Mouse (Mus musculus) neural tube, embryonic 15.5 days (tissue): ENCODE data around the gene Ankrd35. TPM values are rescaled to one million over a fixed set of nuclear protein-coding genes. Genes with fewer than 3 reads are reported as not detected.
A peak's percentile ranks its signal among the peaks of the same experiment; 100 is the strongest.

Experiments
- ATAC-seq: fragments of 200-750 bp; cut with Nextera tagmentation; 2 replicates; pipeline ENCODE4 v1.8.0; 2017; ENCODE audit warnings: mild to moderate bottlenecking, moderate TSS enrichment, moderate library complexity; ENCODE audit not compliant: low FRiP score
- H3K27ac ChIP-seq: fragments of 300-500 bp; sonication (generic); replicated peaks from 2 replicates; pipeline ENCODE4 v1.5.1; 2015; ENCODE audit warnings: mild to moderate bottlenecking, inconsistent platforms
- H3K27me3 ChIP-seq: fragments of 300-500 bp; sonication (generic); replicated peaks from 2 replicates; pipeline ENCODE4 v1.6.1; 2015; ENCODE audit warnings: inconsistent platforms
- H3K36me3 ChIP-seq: fragments of 300-500 bp; sonication (generic); 2 replicates; pipeline ENCODE4 v1.6.1; 2015; ENCODE audit warnings: inconsistent platforms
- H3K4me1 ChIP-seq: fragments of 300-500 bp; sonication (generic); 2 replicates; pipeline ENCODE4 v1.6.1; 2015; ENCODE audit warnings: inconsistent platforms
- H3K4me2 ChIP-seq: fragments of 300-500 bp; sonication (generic); 2 replicates; pipeline ENCODE4 v1.6.1; 2015; ENCODE audit warnings: inconsistent platforms, mild to moderate bottlenecking, moderate library complexity
- H3K4me3 ChIP-seq: fragments of 300-500 bp; sonication (generic); replicated peaks from 2 replicates; pipeline ENCODE4 v1.5.1; 2015; ENCODE audit warnings: mild to moderate bottlenecking, inconsistent platforms
- H3K9ac ChIP-seq: fragments of 300-500 bp; sonication (generic); replicated peaks from 2 replicates; pipeline ENCODE4 v1.6.1; 2015; ENCODE audit warnings: mild to moderate bottlenecking, inconsistent platforms
- H3K9me3 ChIP-seq: fragments of 300-500 bp; sonication (generic); replicated peaks from 2 replicates; pipeline ENCODE4 v1.6.1; 2016; ENCODE audit warnings: inconsistent platforms
- WGBS: fragments of 180-500 bp; shearing (Covaris S2); methylation state at CpG from one replicate; pipeline ENCODE4 v1.1.7; 2015; ENCODE audit warnings: mixed read lengths; 5-methylcytosine and 5-hydroxymethylcytosine counted together
- polyA plus RNA-seq: library from polyadenylated mRNA; unstranded; fragments of >200 nt; fragmentation: Nextera tagmentation; extraction: Ambion mirVana; gene quantifications from 2 replicates; pipeline ENCODE4 v1.2.1, GENCODE M21; 2015

Gene Ankrd35
- polyA plus RNA-seq, 1 experiment from 2014 or later: 2.3 TPM

GRCm38 (mm10) chr3:96693579-96693978 lies 23.6 kb downstream of the Ankrd35 start:
- 97% methylated on average over 1 of the region's 1 CpGs for WGBS
- Histone ChIP-seq H3K4me1 (peaks cover 18% of the 10 kb centered on the region), H3K9ac (no peak overlapping the region), H3K4me2 (no peak overlapping the region), H3K36me3 (no peaks in the 10 kb centered on the region), H3K27me3 (no peaks in the 10 kb centered on the region), H3K27ac (no peak overlapping the region), H3K4me3 (no peak overlapping the region), H3K9me3 (no peaks in the 10 kb centered on the region)
- no peak for ATAC-seq

- Histone ChIP-seq H3K9me3 (no peaks in the 10 kb centered on the region), H3K9ac (peak within 1 kb of the TSS; percentile 71), H3K27me3 (no peaks in the 10 kb centered on the region), H3K4me1 (peaks cover 18% of the 10 kb centered on the region), H3K4me2 (peak within 1 kb of the TSS; percentile 70), H3K4me3 (peak within 1 kb of the TSS; percentile 78), H3K27ac (peak within 1 kb of the TSS; percentile 90), H3K36me3 (peaks cover 5% of the 10 kb centered on the region; the same call in 1 of the 2 replicates)
- 0% methylated on average over 35 of the region's 35 CpGs for WGBS
- ATAC-seq: peak; percentile 51
Measured at GRCm38 (mm10) chr3:96696198-96696765, 26.4 kb downstream of the Ankrd35 start, which contains the start of gene Pias3. Gene Pias3, plus strand, starts transcription at chr3:96696384.

DNA sequence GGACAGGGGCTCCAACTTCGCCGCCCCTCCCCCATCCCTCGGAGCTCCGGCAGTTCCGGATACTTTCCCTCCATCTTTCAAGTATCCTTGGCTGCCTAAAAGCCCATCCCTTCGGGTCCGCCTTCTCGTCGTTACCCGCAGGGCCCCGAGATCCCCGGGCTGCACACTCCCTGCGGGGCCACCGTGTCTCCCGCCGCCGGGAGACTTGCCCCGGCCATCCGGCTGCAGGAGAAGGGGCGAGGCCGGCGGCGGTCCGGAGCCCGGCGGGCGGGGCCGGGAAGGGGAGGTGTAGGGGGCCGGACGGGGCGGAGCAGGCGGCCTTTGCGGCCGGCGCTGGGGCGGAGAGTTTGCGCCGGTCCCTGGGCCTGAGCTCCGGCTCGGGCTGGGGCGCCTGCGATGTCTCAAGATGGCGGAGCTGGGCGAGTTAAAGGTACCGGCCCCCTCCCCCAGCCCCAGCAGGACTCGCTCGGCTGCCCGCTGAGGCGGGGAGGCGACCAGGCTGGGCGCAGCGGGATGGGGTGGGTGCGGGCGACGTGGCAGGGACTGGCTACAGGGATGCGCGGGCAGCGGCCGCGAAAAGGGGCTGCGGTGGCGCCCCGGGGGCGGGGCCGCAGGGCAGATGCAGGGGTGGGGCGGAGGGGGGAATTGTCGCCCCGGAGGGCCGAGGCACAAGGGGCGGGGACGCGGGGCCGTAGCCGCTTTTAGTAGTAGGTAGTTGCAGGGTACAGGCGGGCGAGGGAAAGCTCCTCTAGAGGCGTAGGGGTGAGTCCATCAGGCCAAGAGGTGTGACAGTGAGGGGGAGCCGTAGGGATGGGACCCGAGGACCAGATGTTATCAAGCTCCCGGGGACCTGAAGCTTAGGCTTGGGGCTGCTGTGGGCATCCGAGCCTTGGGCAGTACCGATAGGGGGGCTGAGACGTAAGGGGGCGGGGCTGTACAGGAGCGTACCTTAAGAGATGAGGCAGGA lies 27.1 kb downstream of the Ankrd35 start:
- Histone ChIP-seq H3K36me3 (peaks cover 12% of the 10 kb centered on the region), H3K27ac (peak overlapping the region; percentile 90), H3K4me3 (peak overlapping the region; percentile 78), H3K27me3 (no peaks in the 10 kb centered on the region), H3K4me1 (peaks cover 18% of the 10 kb centered on the region), H3K9ac (peak overlapping the region; percentile 71), H3K9me3 (no peaks in the 10 kb centered on the region), H3K4me2 (peak overlapping the region; percentile 70)
- WGBS: under 1% methylated on average over 74 of the region's 85 CpGs
- peak; percentile 94 for ATAC-seq

DNA sequence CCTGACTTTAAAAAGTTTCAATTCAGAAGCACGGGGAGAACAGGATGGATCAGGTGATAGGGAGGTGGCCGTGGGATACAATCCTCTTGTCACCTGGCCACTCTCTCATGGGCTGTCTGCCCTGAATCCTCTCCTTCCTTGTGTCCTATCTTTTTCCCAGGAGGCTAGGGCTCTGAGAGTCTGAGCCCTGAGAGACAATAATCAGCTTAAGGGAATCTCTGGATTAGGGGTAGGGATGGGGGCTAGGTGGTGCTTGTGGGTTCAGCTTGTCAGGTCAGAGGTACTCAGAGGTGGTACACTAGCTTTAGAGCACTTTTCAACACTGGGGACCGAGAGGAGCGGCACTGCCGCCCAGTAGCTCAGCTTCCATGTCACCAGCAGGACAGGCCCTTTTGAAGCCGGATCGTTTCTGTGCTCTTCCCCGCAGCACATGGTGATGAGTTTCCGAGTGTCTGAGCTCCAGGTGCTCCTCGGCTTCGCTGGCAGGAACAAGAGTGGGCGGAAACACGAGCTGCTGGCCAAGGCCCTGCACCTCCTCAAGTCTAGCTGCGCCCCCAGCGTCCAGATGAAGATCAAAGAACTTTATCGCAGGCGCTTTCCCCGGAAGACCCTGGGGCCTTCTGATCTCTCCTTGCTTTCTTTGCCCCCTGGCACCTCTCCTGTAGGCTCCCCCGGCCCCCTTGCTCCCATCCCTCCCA lies 29.2 kb downstream of the Ankrd35 start:
- ATAC-seq: no peak
- Histone ChIP-seq H3K4me3 (no peak overlapping the region), H3K9ac (no peak overlapping the region), H3K27ac (no peak overlapping the region), H3K4me1 (peaks cover 18% of the 10 kb centered on the region), H3K27me3 (no peaks in the 10 kb centered on the region), H3K9me3 (no peaks in the 10 kb centered on the region), H3K36me3 (peaks cover 28% of the 10 kb centered on the region), H3K4me2 (no peak overlapping the region)
- WGBS: 45% methylated on average over 19 of the region's 19 CpGs

GRCm38 (mm10) chr3:96700376-96700775 lies 30.4 kb downstream of the Ankrd35 start:
- H3K4me3 ChIP-seq: no peak overlapping the region
- 53% methylated on average over 7 of the region's 7 CpGs for WGBS
- H3K27me3 ChIP-seq: no peaks in the 10 kb centered on the region
- H3K27ac ChIP-seq: no peak overlapping the region
- ATAC-seq: no peak
- no peak overlapping the region for H3K4me2 ChIP-seq
- peaks cover 36% of the 10 kb centered on the region for H3K36me3 ChIP-seq
- peaks cover 18% of the 10 kb centered on the region for H3K4me1 ChIP-seq
- no peaks in the 10 kb centered on the region for H3K9me3 ChIP-seq
- H3K9ac ChIP-seq: no peak overlapping the region

- Histone ChIP-seq H3K27me3 (no peaks in the 10 kb centered on the region), H3K36me3 (peaks cover 41% of the 10 kb centered on the region), H3K4me1 (peaks cover 13% of the 10 kb centered on the region), H3K4me2 (no peak overlapping the region), H3K9me3 (no peaks in the 10 kb centered on the region), H3K4me3 (no peak overlapping the region), H3K27ac (no peak overlapping the region), H3K9ac (no peak overlapping the region)
- no peak for ATAC-seq
- 93% methylated on average over 4 of the region's 4 CpGs for WGBS
Measured at GRCm38 (mm10) chr3:96701003-96701402, 31.1 kb downstream of the Ankrd35 start.

- Histone ChIP-seq H3K27me3 (no peaks in the 10 kb centered on the region), H3K36me3 (peaks cover 41% of the 10 kb centered on the region), H3K4me3 (no peak overlapping the region), H3K27ac (no peak overlapping the region), H3K4me2 (no peak overlapping the region), H3K4me1 (peaks cover 6% of the 10 kb centered on the region), H3K9ac (no peak overlapping the region), H3K9me3 (no peaks in the 10 kb centered on the region)
- 71% methylated on average over 11 of the region's 11 CpGs for WGBS
- no peak for ATAC-seq
Measured at GRCm38 (mm10) chr3:96704778-96705177, 34.8 kb downstream of the Ankrd35 start.

GRCm38 (mm10) chr3:96706217-96706616 lies 36.3 kb downstream of the Ankrd35 start:
- peaks cover 6% of the 10 kb centered on the region for H3K4me1 ChIP-seq
- peaks cover 45% of the 10 kb centered on the region for H3K36me3 ChIP-seq
- WGBS: 95% methylated on average over 11 of the region's 11 CpGs
- H3K9ac ChIP-seq: no peak overlapping the region
- no peak for ATAC-seq
- H3K9me3 ChIP-seq: no peaks in the 10 kb centered on the region
- H3K27ac ChIP-seq: no peak overlapping the region
- H3K4me3 ChIP-seq: no peak overlapping the region
- H3K27me3 ChIP-seq: no peaks in the 10 kb centered on the region
- H3K4me2 ChIP-seq: no peak overlapping the region

DNA sequence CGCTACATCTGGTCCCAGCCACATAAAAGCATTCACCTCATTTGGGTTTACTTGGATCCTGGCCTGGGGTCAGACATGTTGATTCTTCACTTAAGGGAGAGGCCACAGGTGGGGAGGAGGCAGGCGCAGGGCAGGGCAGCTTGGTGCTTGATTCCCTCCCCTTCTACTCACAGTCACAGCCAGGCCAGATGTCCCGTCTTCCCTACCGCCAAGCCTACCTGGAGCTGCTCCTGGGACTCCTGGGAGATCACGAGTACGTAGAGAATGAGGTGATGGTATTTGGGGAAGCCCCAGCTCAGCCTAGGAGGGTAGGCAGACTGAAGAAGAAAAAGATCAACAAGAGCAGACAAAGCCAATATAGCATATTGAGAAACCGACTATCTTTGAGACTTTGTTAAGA lies 37.1 kb downstream of the Ankrd35 start:
- Histone ChIP-seq H3K36me3 (peaks cover 45% of the 10 kb centered on the region), H3K4me1 (peaks cover 6% of the 10 kb centered on the region), H3K9me3 (no peaks in the 10 kb centered on the region), H3K4me3 (no peak overlapping the region), H3K27me3 (no peaks in the 10 kb centered on the region), H3K4me2 (no peak overlapping the region), H3K9ac (no peak overlapping the region), H3K27ac (no peak overlapping the region)
- WGBS: 78% methylated on average over 7 of the region's 7 CpGs
- ATAC-seq: no peak

GRCm38 (mm10) chr3:96707903-96708683 lies 38.2 kb downstream of the Ankrd35 start, which contains the start of gene Nudt17:
Gene Nudt17, minus strand, starts transcription at chr3:96708562.
- ATAC-seq: peak; percentile 92
- H3K4me2 ChIP-seq: peak within 1 kb of the TSS; percentile 99
- H3K4me1 ChIP-seq: peaks cover 6% of the 10 kb centered on the region
- peak within 1 kb of the TSS; percentile 55 for H3K4me3 ChIP-seq
- peak within 1 kb of the TSS; percentile 78 for H3K9ac ChIP-seq
- no peak within 1 kb of the TSS for H3K27ac ChIP-seq
- 6% methylated on average over 42 of the region's 42 CpGs for WGBS
- no peaks in the 10 kb centered on the region for H3K9me3 ChIP-seq
- H3K27me3 ChIP-seq: no peaks in the 10 kb centered on the region
- H3K36me3 ChIP-seq: peaks cover 50% of the 10 kb centered on the region

DNA sequence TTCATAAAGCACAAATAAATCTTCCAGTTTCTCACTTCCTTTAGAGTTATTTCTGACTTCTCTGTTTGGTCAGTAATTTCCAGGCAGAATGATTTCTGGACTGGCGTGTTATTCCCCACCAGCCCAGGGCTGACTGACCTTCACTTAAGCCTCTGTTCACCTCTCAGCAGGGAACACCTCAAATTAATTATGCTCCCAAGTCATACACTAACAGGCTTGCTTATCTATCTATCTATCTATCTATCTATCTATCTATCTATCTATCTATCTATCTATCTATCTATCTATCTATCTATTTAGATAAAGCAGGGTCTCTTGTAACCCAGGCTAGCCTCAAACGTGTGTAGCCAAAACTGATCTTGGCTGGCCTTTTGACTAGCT lies 38.7 kb downstream of the Ankrd35 start:
- ATAC-seq: peak; percentile 15; the same call in 1 of the 2 replicates
- no peaks in the 10 kb centered on the region for H3K9me3 ChIP-seq
- peak overlapping the region; percentile 78 for H3K9ac ChIP-seq
- WGBS: 48% methylated on average over 2 of the region's 2 CpGs
- peaks cover 6% of the 10 kb centered on the region for H3K4me1 ChIP-seq
- peak overlapping the region; percentile 55; the same call in 1 of the 2 replicates for H3K4me3 ChIP-seq
- H3K27ac ChIP-seq: no peak overlapping the region
- no peaks in the 10 kb centered on the region for H3K27me3 ChIP-seq
- peaks cover 50% of the 10 kb centered on the region for H3K36me3 ChIP-seq
- peak overlapping the region; percentile 99 for H3K4me2 ChIP-seq
